Mouse (Mus musculus) CH12.LX (cell line): Measurements from ENCODE around the gene Ndufs2. TPM values are rescaled to one million over a fixed set of nuclear protein-coding genes. Genes with fewer than 3 reads are reported as not detected.
A peak's percentile ranks its signal among the peaks of the same experiment; 100 is the strongest.

Experiments
- DNase-seq: peaks from one replicate; pipeline ENCODE4 v3.0.0-alpha.2; 2013; ENCODE audit errors: extremely low read depth
- H3K27ac ChIP-seq: 2 replicates; pipeline ENCODE4 v1.5.1; 2012; ENCODE audit warnings: low read depth, mild to moderate bottlenecking, control low read depth, moderate library complexity; ENCODE audit not compliant: insufficient read depth
- H3K27me3 ChIP-seq: replicated peaks from 2 replicates; pipeline ENCODE3; 2012; ENCODE audit warnings: inconsistent platforms
- H3K36me3 ChIP-seq, 2 experiments: replicated peaks in 1 of 2; 2 replicates each; pipeline versions ENCODE3 to v1.6.1; 2012; ENCODE audit warnings: inconsistent platforms in 1 of 2, low read length in 1 of 2, mild to moderate bottlenecking in 1 of 2, mixed read lengths in 1 of 2, moderate library complexity in 1 of 2; ENCODE audit not compliant: control insufficient read depth in 1 of 2, insufficient read depth in 1 of 2
- H3K4me1 ChIP-seq, 2 experiments: 2 replicates each; pipeline ENCODE4 v1.6.1; 2012; ENCODE audit warnings: inconsistent platforms in 1 of 2, moderate library complexity in 1 of 2; ENCODE audit not compliant: insufficient read depth in 2 of 2, control insufficient read depth in 1 of 2
- H3K4me2 ChIP-seq: 2 replicates; pipeline ENCODE4 v1.6.1; 2012; ENCODE audit warnings: low read depth, mild to moderate bottlenecking, control low read depth; ENCODE audit not compliant: poor library complexity, insufficient read depth, severe bottlenecking
- H3K4me3 ChIP-seq, 3 experiments: fragments of 150-350 bp in 1 of 3; sonication (generic) in 1 of 3; replicated peaks in 1 of 3; 2 replicates each; pipeline versions ENCODE3 to v1.5.1; 2011 to 2012; ENCODE audit warnings: low read depth in 2 of 3, low read length in 2 of 3, mild to moderate bottlenecking in 2 of 3, moderate library complexity in 2 of 3, control low read depth in 1 of 3, improper control_type of control experiment in 1 of 3, inconsistent platforms in 1 of 3, mixed read lengths in 1 of 3; ENCODE audit not compliant: poor library complexity in 1 of 3
- H3K79me2 ChIP-seq: replicated peaks from 2 replicates; pipeline ENCODE4 v1.6.1; 2012; ENCODE audit warnings: mild to moderate bottlenecking, moderate library complexity; ENCODE audit not compliant: control insufficient read depth, poor library complexity, insufficient read depth, severe bottlenecking; ENCODE audit errors: extremely low read depth
- H3K9ac ChIP-seq: 2 replicates; pipeline ENCODE4 v1.6.1; 2012; ENCODE audit warnings: low read depth, mild to moderate bottlenecking, control low read depth, moderate library complexity; ENCODE audit not compliant: insufficient read depth
- H3K9me3 ChIP-seq: replicated peaks from 2 replicates; pipeline ENCODE3; 2012; ENCODE audit warnings: low read length, inconsistent platforms, mixed read lengths
- BHLHE40 ChIP-seq: IDR thresholded peaks from 2 replicates; pipeline ENCODE4 v1.6.1; 2011; ENCODE audit warnings: mild to moderate bottlenecking, low read depth, low read length, improper control_type of control experiment
- CHD1 ChIP-seq: IDR thresholded peaks from 2 replicates; pipeline ENCODE4 v1.6.1; 2012; ENCODE audit warnings: low read depth, low read length, improper control_type of control experiment, inconsistent platforms
- CHD2 ChIP-seq: IDR thresholded peaks from 2 replicates; pipeline ENCODE4 v1.6.1; 2011; ENCODE audit warnings: low read length, improper control_type of control experiment
- CTCF ChIP-seq, 2 experiments: IDR thresholded peaks in 1 of 2; conservative IDR thresholded peaks in 1 of 2; 2 replicates each; pipeline ENCODE4 v1.5.1; 2011 to 2012; ENCODE audit warnings: low read depth in 2 of 2, low read length in 2 of 2, improper control_type of control experiment in 1 of 2, inconsistent platforms in 1 of 2, mild to moderate bottlenecking in 1 of 2, moderate library complexity in 1 of 2
- E2F4 ChIP-seq: IDR thresholded peaks from 2 replicates; pipeline ENCODE4 v1.6.1; 2011; ENCODE audit warnings: low read depth, low read length, improper control_type of control experiment; ENCODE audit not compliant: insufficient replicate concordance
- ELF1 ChIP-seq: IDR thresholded peaks from 2 replicates; pipeline ENCODE4 v1.6.1; 2014; ENCODE audit warnings: low read depth, mild to moderate bottlenecking, inconsistent platforms, low read length, improper control_type of control experiment
- EP300 ChIP-seq: IDR thresholded peaks from 2 replicates; pipeline ENCODE4 v1.6.1; 2011; ENCODE audit warnings: low read length, improper control_type of control experiment
- ETS1 ChIP-seq: conservative IDR thresholded peaks from 2 replicates; pipeline ENCODE4 v1.6.1; 2012; ENCODE audit warnings: low read depth, mild to moderate bottlenecking, inconsistent platforms, low read length, improper control_type of control experiment, moderate library complexity
- GABPA ChIP-seq: IDR thresholded peaks from 2 replicates; pipeline ENCODE4 v1.6.1; 2012; ENCODE audit warnings: low read depth, low read length, improper control_type of control experiment, inconsistent platforms; ENCODE audit not compliant: insufficient replicate concordance
- HCFC1 ChIP-seq: IDR thresholded peaks from 2 replicates; pipeline ENCODE4 v1.6.1; 2012; ENCODE audit warnings: low read depth, mild to moderate bottlenecking, inconsistent platforms, low read length, improper control_type of control experiment
- IRF4 ChIP-seq: IDR thresholded peaks from 2 replicates; pipeline ENCODE4 v1.6.1; 2014; ENCODE audit warnings: low read depth, mild to moderate bottlenecking, inconsistent platforms, low read length, improper control_type of control experiment
- JUN ChIP-seq: IDR thresholded peaks from 2 replicates; pipeline ENCODE4 v1.6.1; 2011; ENCODE audit warnings: low read depth, mild to moderate bottlenecking, low read length, improper control_type of control experiment, moderate library complexity; ENCODE audit not compliant: insufficient read depth
- KAT2A ChIP-seq: IDR thresholded peaks from 2 replicates; pipeline ENCODE4 v1.6.1; 2012; ENCODE audit warnings: low read length, improper control_type of control experiment, inconsistent platforms; ENCODE audit not compliant: insufficient replicate concordance
- MAFK ChIP-seq: IDR thresholded peaks from 2 replicates; pipeline ENCODE4 v1.6.1; 2011; ENCODE audit warnings: low read length, improper control_type of control experiment; ENCODE audit not compliant: insufficient replicate concordance
- MAX ChIP-seq: IDR thresholded peaks from 2 replicates; pipeline ENCODE4 v1.6.1; 2011; ENCODE audit warnings: low read length, improper control_type of control experiment
- MAZ ChIP-seq: IDR thresholded peaks from 2 replicates; pipeline ENCODE4 v1.6.1; 2012; ENCODE audit warnings: low read depth, mild to moderate bottlenecking, inconsistent platforms, low read length, improper control_type of control experiment, moderate library complexity
- MEF2A ChIP-seq: IDR thresholded peaks from 2 replicates; pipeline ENCODE4 v1.6.1; 2014; ENCODE audit warnings: low read depth, mild to moderate bottlenecking, inconsistent platforms, low read length, improper control_type of control experiment, borderline replicate concordance
- MXI1 ChIP-seq: IDR thresholded peaks from 2 replicates; pipeline ENCODE4 v1.6.1; 2011; ENCODE audit warnings: mild to moderate bottlenecking, low read depth, low read length, improper control_type of control experiment
- MYC ChIP-seq: IDR thresholded peaks from 2 replicates; pipeline ENCODE4 v1.6.1; 2011; ENCODE audit warnings: low read depth, mild to moderate bottlenecking, improper control_type of control experiment, low read length
- NELFE ChIP-seq: IDR thresholded peaks from 2 replicates; pipeline ENCODE4 v1.6.1; 2011; ENCODE audit warnings: low read depth, low read length, improper control_type of control experiment
- NRF1 ChIP-seq: IDR thresholded peaks from 2 replicates; pipeline ENCODE4 v1.6.1; 2014; ENCODE audit warnings: low read depth, mild to moderate bottlenecking, inconsistent platforms, low read length, improper control_type of control experiment, moderate library complexity
- PAX5 ChIP-seq: IDR thresholded peaks from 2 replicates; pipeline ENCODE4 v1.6.1; 2012; ENCODE audit warnings: low read length, inconsistent platforms, mixed read lengths
- POLR2A ChIP-seq: IDR thresholded peaks from 2 replicates; pipeline ENCODE4 v1.6.1; 2011; ENCODE audit warnings: low read depth, mild to moderate bottlenecking, improper control_type of control experiment, low read length
- POLR2AphosphoS2 ChIP-seq: IDR thresholded peaks from 2 replicates; pipeline ENCODE4 v1.6.1; 2011; ENCODE audit warnings: low read depth, low read length, improper control_type of control experiment
- RAD21 ChIP-seq: IDR thresholded peaks from 2 replicates; pipeline ENCODE4 v1.6.1; 2011; ENCODE audit warnings: low read depth, mild to moderate bottlenecking, low read length, improper control_type of control experiment, moderate library complexity
- RCOR1 ChIP-seq: conservative IDR thresholded peaks from 2 replicates; pipeline ENCODE4 v1.6.1; 2012; ENCODE audit warnings: low read depth, mild to moderate bottlenecking, inconsistent platforms, low read length, improper control_type of control experiment
- SIN3A ChIP-seq: IDR thresholded peaks from 2 replicates; pipeline ENCODE4 v1.6.1; 2012; ENCODE audit warnings: low read length, improper control_type of control experiment, inconsistent platforms
- TBP ChIP-seq: conservative IDR thresholded peaks from 2 replicates; pipeline ENCODE4 v1.6.1; 2011; ENCODE audit warnings: low read depth, low read length, improper control_type of control experiment
- TCF12 ChIP-seq: IDR thresholded peaks from 2 replicates; pipeline ENCODE4 v1.6.1; 2014; ENCODE audit warnings: low read depth, mild to moderate bottlenecking, inconsistent platforms, low read length, improper control_type of control experiment
- UBTF ChIP-seq: IDR thresholded peaks from 2 replicates; pipeline ENCODE4 v1.6.1; 2012; ENCODE audit warnings: low read depth, mild to moderate bottlenecking, inconsistent platforms, low read length, improper control_type of control experiment, moderate library complexity
- USF1 ChIP-seq: IDR thresholded peaks from 2 replicates; pipeline ENCODE4 v1.6.1; 2014; ENCODE audit warnings: low read depth, mild to moderate bottlenecking, inconsistent platforms, low read length, improper control_type of control experiment
- ZC3H11A ChIP-seq: IDR thresholded peaks from 2 replicates; pipeline ENCODE4 v1.6.1; 2012; ENCODE audit warnings: low read depth, mild to moderate bottlenecking, inconsistent platforms, low read length, improper control_type of control experiment
- ZKSCAN1 ChIP-seq: IDR thresholded peaks from 2 replicates; pipeline ENCODE4 v1.6.1; 2012; ENCODE audit warnings: low read depth, inconsistent platforms, low read length, improper control_type of control experiment, borderline replicate concordance
- ZMIZ1 ChIP-seq: IDR thresholded peaks from 2 replicates; pipeline ENCODE4 v1.6.1; 2012; ENCODE audit warnings: low read depth, mild to moderate bottlenecking, inconsistent platforms, low read length, improper control_type of control experiment
- ZNF384 ChIP-seq: IDR thresholded peaks from 2 replicates; pipeline ENCODE4 v1.6.1; 2012; ENCODE audit warnings: low read depth, low read length, improper control_type of control experiment, inconsistent platforms
- dilution Hi-C: fragments of 300-500 bp; cut with MboI; formaldehyde crosslinking; loops from 2 replicates; pipeline ENCODE4 v1.14.3; 2020; ENCODE audit warnings: low sequenced_read_pairs; ENCODE audit not compliant: extremely low pct_unique_long_range_greater_than_20kb, extremely low pct_ligation_motif_present
- in situ Hi-C: fragments of 300-500 bp; cut with MboI; formaldehyde crosslinking; loops from 3 replicates; pipeline ENCODE4 v1.14.3; 2019; ENCODE audit warnings: low sequenced_read_pairs, low pct_ligation_motif_present, low pct_unique_long_range_greater_than_20kb, mixed read lengths
- polyA plus RNA-seq: library from polyadenylated mRNA; unstranded; fragments of >175 nt; gene quantifications from 2 replicates; pipeline ENCODE4 v1.2.1, GENCODE M21; 2012; ENCODE audit warnings: low read depth; ENCODE audit not compliant: insufficient read length
- total RNA-seq, 2 experiments: library from RNA; depleted of rRNA; stranded (reverse); fragments of 300-350 nt in 1 of 2; fragments of >200 nt in 1 of 2; gene quantifications; 2 replicates each; pipeline ENCODE4 v1.2.3; 2012 to 2014

Gene Ndufs2
- total and polyA plus RNA-seq, 3 experiments: 242 to 265 (median 242) TPM

DNA sequence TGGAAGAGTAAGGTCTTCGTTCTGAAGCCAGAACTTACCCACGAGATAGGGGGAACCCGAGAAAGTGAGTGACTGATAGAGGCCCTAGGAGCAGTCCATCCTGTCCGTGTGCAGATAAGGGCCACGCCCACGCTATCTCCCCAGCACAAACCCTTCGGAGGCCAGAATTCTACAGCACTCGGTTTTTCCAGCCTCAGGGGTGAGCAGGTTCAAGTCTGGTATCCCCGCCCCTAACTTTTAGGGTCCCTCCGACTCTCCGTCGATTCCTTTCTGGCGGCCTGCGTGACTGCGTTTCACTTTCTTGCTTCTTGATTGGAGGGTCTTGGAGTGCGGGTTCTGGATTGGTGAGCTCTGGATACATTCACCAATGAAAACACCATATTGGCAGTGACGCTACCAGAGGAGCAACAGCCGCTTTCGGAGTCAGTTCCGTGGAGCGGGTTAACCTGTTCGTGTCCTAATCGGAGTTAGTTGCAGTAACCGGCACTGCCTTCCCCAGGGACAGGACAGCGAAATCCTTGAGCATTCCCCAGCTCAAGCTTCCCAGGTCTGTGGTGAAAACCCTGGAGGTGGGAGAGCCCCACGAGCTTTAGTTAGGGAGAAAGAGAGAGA lies 29.8 kb upstream of the Ndufs2 start, which contains the start of gene Ppox:
Gene Ppox, minus strand, starts transcription at position 271 of the 612 bp plus-strand sequence.
- Histone ChIP-seq H3K79me2 (no peaks in the 10 kb centered on the region), H3K4me1 (peaks cover 0 to 26% of the 10 kb centered on the region in 2 experiments; a peak in 2 of 4 replicates), H3K4me2 (peak within 1 kb of the TSS; percentile 70), H3K36me3 (peaks cover 41 to 72% of the 10 kb centered on the region in 2 experiments), H3K9me3 (no peaks in the 10 kb centered on the region), H3K9ac (peak within 1 kb of the TSS; percentile 77), H3K27ac (peak within 1 kb of the TSS; percentile 58), H3K4me3 (peak within 1 kb of the TSS; percentile 59 to 92 (median 70)), H3K27me3 (no peaks in the 10 kb centered on the region)
- dilution Hi-C loops (no loop called here), in situ Hi-C loops (no loop called here)
- no peak for TF ChIP-seq MAZ
- peak; percentile 80; the same call in 1 of the 2 replicates for TF ChIP-seq CHD2
- peak; percentile 82 for TF ChIP-seq HCFC1
- no peak for TF ChIP-seq MAFK
- TF ChIP-seq CTCF (conservative IDR thresholded peaks at IDR 0.05 in 1 of 2, IDR thresholded peaks at IDR 0.05 in 1 of 2; ENCODE audit: low read depth in 2 of 2, low read length in 2 of 2): no peak
- TF ChIP-seq E2F4: no peak
- TF ChIP-seq SIN3A: peak; percentile 78
- TF ChIP-seq PAX5: no peak
- TF ChIP-seq UBTF: no peak
- no peak for TF ChIP-seq POLR2AphosphoS2
- no peak for TF ChIP-seq ZMIZ1
- no peak for TF ChIP-seq NRF1
- 0 out of 2 replicates have a peak, but pooled peaks have one; percentile 5 for TF ChIP-seq IRF4
- TF ChIP-seq NELFE: no peak; the same call in 1 of the 2 replicates
- no peak for TF ChIP-seq ZKSCAN1
- 0 out of 2 replicates have a peak, but pooled peaks have one; percentile 43 for TF ChIP-seq TBP
- no peak for TF ChIP-seq GABPA
- TF ChIP-seq ZC3H11A: no peak
- TF ChIP-seq USF1: no peak
- no peak for TF ChIP-seq ZNF384
- TF ChIP-seq MYC: no peak
- no peak for TF ChIP-seq RCOR1
- TF ChIP-seq EP300: no peak
- 0 out of 2 replicates have a peak, but pooled peaks have one; percentile 49 for TF ChIP-seq KAT2A
- no peak for TF ChIP-seq MEF2A
- TF ChIP-seq BHLHE40: 0 out of 2 replicates have a peak, but pooled peaks have one; percentile 8
- peak; percentile 49; the same call in 1 of the 2 replicates for TF ChIP-seq MAX
- TF ChIP-seq TCF12: peak; percentile 37; the same call in 1 of the 2 replicates
- peak; percentile 80 for TF ChIP-seq ELF1
- TF ChIP-seq JUN: no peak
- no peak for TF ChIP-seq CHD1
- TF ChIP-seq ETS1: no peak; the same call in 1 of the 2 replicates
- no peak for TF ChIP-seq RAD21
- TF ChIP-seq POLR2A: peak; percentile 40; the same call in 1 of the 2 replicates
- no peak for TF ChIP-seq MXI1
- peak; percentile 98 for DNase-seq
